Mouse (Mus musculus): ENCODE results near the gene Hoxa13. TPM values are rescaled to one million over a fixed set of nuclear protein-coding genes. Genes with fewer than 3 reads are reported as not detected.

Hoxa13 gene
- polyA plus RNA-seq, 1 experiment from 2014 or later, result 0.26 TPM

DNA sequence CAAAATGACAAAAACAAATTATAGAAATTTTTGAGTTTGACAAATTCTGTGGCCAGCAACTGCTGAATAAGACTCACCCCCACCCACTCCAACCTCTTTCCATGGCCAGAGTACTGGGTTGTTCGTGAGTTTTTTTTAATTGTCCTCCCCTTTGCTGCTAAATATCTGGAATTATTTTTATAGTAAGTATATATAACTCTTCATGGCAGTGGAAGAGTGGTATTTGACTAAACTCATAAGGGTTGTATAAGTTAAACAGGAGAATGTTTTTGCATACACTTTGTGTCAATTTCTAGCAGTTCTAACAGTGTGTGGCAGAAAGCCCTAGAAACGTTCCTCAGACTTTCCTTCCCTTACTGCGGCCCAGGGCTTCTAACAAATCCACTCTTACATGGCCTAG is 7.0 kb upstream of the Hoxa13 start:
- Histone ChIP-seq H3K9me3 (replicated peaks) (no peaks in the 10 kb centered on the region), H3K27ac (replicated peaks) (no peak overlapping the region), H3K9ac (replicated peaks) (no peak overlapping the region), H3K36me3 (no peaks in the 10 kb centered on the region), H3K4me2 (no peak overlapping the region), H3K4me3 (replicated peaks) (no peak overlapping the region), H3K4me1 (0 out of 2 replicates have a peak, but pooled peaks cover 3% of the 10 kb centered on the region), H3K27me3 (replicated peaks) (peaks cover 93% of the 10 kb centered on the region)
- ATAC-seq (ENCODE audit: low FRiP score), result no peak
- 4% methylated on average over 3 of the region's 3 CpGs for WGBS

- H3K9me3 ChIP-seq (replicated peaks), result no peaks in the 10 kb centered on the region
- no peak overlapping the region for H3K4me2 ChIP-seq
- ATAC-seq (ENCODE audit: low FRiP score), result no peak
- 0 out of 2 replicates have a peak, but pooled peaks cover 3% of the 10 kb centered on the region for H3K4me1 ChIP-seq
- H3K9ac ChIP-seq (replicated peaks), result no peak overlapping the region
- H3K36me3 ChIP-seq, result no peaks in the 10 kb centered on the region
- H3K27ac ChIP-seq (replicated peaks), result no peak overlapping the region
- H3K4me3 ChIP-seq (replicated peaks), result no peak overlapping the region
- WGBS, result 18% methylated on average over 5 of the region's 5 CpGs
- H3K27me3 ChIP-seq (replicated peaks), result peaks cover 93% of the 10 kb centered on the region
Observed at GRCm38 (mm10) chr6:52267221-52267620, 6.5 kb upstream of the Hoxa13 start.

GRCm38 (mm10) chr6:52266666-52266985 is 5.9 kb upstream of the Hoxa13 start:
- Histone ChIP-seq H3K4me3 (replicated peaks) (no peak overlapping the region), H3K4me2 (no peak overlapping the region), H3K36me3 (no peaks in the 10 kb centered on the region), H3K27ac (replicated peaks) (no peak overlapping the region), H3K27me3 (replicated peaks) (peaks cover 95% of the 10 kb centered on the region), H3K9ac (replicated peaks) (no peak overlapping the region), H3K9me3 (replicated peaks) (no peaks in the 10 kb centered on the region), H3K4me1 (0 out of 2 replicates have a peak, but pooled peaks cover 3% of the 10 kb centered on the region)
- 3% methylated on average over 9 of the region's 9 CpGs for WGBS
- ATAC-seq (ENCODE audit: low FRiP score), result no peak

DNA sequence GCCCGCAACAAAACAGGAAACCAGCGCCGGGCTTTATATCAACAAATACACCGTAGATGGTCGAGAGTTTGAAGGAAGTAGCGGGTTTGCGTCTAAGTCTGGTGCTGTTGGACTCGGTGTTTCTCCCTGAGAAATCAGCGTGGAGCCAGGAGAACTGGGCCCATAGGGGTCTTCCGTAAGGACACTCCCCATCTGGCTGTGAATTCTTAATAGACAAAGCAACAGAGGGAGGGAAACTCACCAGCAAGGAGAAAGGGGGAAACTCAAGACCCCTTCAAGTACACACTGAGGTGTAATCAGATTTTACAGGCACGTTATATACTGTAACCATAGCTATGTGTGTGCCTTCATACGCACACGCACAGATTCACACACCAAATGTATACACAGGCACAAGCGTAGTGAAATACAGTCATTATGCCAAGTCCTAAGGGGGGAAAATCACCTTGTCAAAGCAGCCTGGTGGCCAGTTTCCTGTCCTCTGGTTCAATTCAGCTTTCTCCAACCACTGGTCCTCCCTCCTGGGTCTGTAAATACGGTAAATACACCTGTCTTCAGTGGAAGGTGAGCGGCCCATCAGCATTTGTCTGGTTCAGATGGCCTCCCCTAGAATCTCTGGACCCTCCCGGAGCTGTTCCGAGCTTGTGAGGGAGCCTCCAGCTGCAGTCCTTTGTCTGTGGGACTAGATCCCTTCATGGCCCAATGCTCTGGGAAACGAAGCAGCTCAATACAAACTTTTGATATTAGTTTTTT is 5.4 kb upstream of the Hoxa13 start:
- no peak for ATAC-seq (ENCODE audit: low FRiP score)
- peaks cover 94% of the 10 kb centered on the region for H3K27me3 ChIP-seq (replicated peaks)
- H3K9me3 ChIP-seq (replicated peaks), result no peaks in the 10 kb centered on the region
- no peak overlapping the region for H3K9ac ChIP-seq (replicated peaks)
- no peak overlapping the region for H3K4me2 ChIP-seq
- no peak overlapping the region for H3K4me3 ChIP-seq (replicated peaks)
- no peaks in the 10 kb centered on the region for H3K36me3 ChIP-seq
- 0 out of 2 replicates have a peak, but pooled peaks cover 3% of the 10 kb centered on the region for H3K4me1 ChIP-seq
- H3K27ac ChIP-seq (replicated peaks), result no peak overlapping the region
- 2% methylated on average over 19 of the region's 19 CpGs for WGBS

GRCm38 (mm10) chr6:52265306-52265912 is 4.7 kb upstream of the Hoxa13 start:
- H3K4me3 ChIP-seq (replicated peaks), result no peak overlapping the region
- H3K36me3 ChIP-seq, result no peaks in the 10 kb centered on the region
- H3K9me3 ChIP-seq (replicated peaks), result no peaks in the 10 kb centered on the region
- H3K27ac ChIP-seq (replicated peaks), result no peak overlapping the region
- H3K9ac ChIP-seq (replicated peaks), result no peak overlapping the region
- ATAC-seq (ENCODE audit: low FRiP score), result no peak
- H3K4me1 ChIP-seq, result peaks cover 5% of the 10 kb centered on the region; the same call in 1 of the 2 replicates
- H3K4me2 ChIP-seq, result no peak overlapping the region
- peaks cover 89% of the 10 kb centered on the region for H3K27me3 ChIP-seq (replicated peaks)
- WGBS, result 1% methylated on average over 18 of the region's 18 CpGs

DNA sequence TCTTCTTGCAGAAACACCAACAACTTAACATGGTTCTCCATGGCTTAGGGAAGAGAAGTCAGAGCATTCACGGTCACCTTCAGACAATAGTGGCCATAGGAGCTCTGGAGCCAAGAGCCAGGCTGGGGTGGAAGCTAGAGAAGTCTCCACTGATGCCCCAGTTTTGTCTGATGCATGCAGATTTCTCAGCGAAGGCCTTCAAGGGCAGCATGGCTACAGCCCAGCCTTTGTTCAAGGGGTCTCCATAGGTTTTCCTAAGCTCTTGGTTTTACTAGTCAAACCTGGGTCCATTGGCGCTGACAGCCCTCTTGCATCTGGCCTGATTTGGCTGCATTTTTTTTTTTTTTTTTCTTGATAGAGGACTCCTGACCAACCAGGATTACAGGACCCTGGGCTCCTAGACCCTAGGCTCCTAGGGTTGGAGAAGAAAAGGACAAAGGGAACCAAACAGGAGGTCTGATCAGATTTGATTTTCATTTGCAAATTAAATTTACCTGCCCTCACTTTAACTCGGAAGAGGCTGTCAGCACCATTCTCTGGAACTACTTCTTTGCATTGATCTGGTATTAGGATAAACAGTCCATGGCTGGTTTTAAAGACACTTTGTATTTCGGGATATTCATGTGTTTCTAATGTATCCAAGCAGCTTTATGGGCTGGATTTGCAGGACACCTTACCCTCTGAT is 3.6 kb upstream of the Hoxa13 start:
- no peak overlapping the region for H3K9ac ChIP-seq (replicated peaks)
- 2% methylated on average over 5 of the region's 5 CpGs for WGBS
- no peak for ATAC-seq (ENCODE audit: low FRiP score)
- peaks cover 11% of the 10 kb centered on the region for H3K4me1 ChIP-seq
- H3K27ac ChIP-seq (replicated peaks), result no peak overlapping the region
- H3K27me3 ChIP-seq (replicated peaks), result peaks cover 81% of the 10 kb centered on the region
- H3K36me3 ChIP-seq, result no peaks in the 10 kb centered on the region
- H3K9me3 ChIP-seq (replicated peaks), result no peaks in the 10 kb centered on the region
- H3K4me2 ChIP-seq, result no peak overlapping the region
- H3K4me3 ChIP-seq (replicated peaks), result no peak overlapping the region

DNA sequence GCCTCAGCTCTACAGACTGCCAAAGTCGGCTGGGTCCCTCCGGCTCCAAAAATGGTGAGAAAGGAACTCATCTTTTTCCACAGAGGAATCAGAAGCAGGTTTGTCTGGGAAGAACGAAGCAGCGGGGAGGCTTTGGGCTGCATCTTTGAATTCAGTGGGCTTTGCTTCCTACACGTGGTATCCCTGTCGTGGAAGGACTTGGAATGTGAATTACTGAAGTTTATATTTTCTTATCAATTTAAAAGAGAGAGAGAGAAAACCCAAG is 2.6 kb upstream of the Hoxa13 start:
- Histone ChIP-seq H3K4me3 (replicated peaks) (no peak overlapping the region), H3K27me3 (replicated peaks) (peaks cover 81% of the 10 kb centered on the region)
- WGBS, result 5% methylated on average over 6 of the region's 6 CpGs

GRCm38 (mm10) chr6:52262463-52263320 is 2.0 kb upstream of the Hoxa13 start:
- Histone ChIP-seq H3K27me3 (replicated peaks) (peaks cover 79% of the 10 kb centered on the region), H3K9me3 (replicated peaks) (no peaks in the 10 kb centered on the region), H3K9ac (replicated peaks) (no peak overlapping the region), H3K4me3 (replicated peaks) (no peak overlapping the region), H3K36me3 (no peaks in the 10 kb centered on the region), H3K4me1 (peaks cover 11% of the 10 kb centered on the region), H3K27ac (replicated peaks) (no peak overlapping the region), H3K4me2 (no peak overlapping the region)
- WGBS, result 1% methylated on average over 24 of the region's 24 CpGs
- no peak for ATAC-seq (ENCODE audit: low FRiP score)

More for the DNA sequence above, 2.6 kb upstream of the Hoxa13 start:
- Histone ChIP-seq H3K9ac (replicated peaks) (no peak overlapping the region), H3K27ac (replicated peaks) (no peak overlapping the region), H3K4me1 (peaks cover 11% of the 10 kb centered on the region), H3K4me2 (no peak overlapping the region), H3K36me3 (no peaks in the 10 kb centered on the region), H3K9me3 (replicated peaks) (no peaks in the 10 kb centered on the region)
- no peak for ATAC-seq (ENCODE audit: low FRiP score)

DNA sequence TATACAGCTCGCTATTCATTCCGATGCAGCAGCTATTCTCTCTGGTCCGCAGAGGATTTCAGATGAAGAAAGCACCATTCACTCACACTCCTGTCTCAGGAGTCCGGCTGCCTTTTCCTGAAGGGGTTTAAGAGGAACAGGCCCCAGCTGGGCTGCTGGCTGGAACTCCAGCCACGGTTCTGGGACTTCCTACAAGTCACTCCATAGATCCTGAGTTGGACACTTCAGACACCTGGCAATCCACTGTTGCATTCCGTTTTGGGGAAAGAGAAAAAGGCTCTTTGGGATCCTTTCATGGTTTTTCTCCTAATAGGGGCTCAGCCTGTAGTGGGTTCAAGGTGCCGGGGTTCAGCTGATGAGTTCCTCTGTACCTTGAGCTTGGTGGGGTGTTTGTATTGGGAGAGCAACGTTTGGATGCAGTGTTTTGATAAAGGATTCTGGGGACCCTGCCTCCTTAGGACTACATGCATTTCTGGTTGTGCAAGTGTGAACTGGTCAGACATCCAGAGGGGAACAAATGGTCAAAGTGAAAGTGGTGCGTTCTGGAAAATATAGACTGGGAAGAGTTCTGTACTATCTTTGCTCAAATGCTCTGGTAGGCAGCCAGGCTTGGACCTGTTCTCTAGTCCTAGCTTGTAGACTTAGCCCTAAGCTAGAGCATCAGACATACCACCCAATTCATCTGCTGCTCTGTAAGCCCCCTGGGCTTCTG is 1.2 kb upstream of the Hoxa13 start:
- no peaks in the 10 kb centered on the region for H3K9me3 ChIP-seq (replicated peaks)
- peaks cover 11% of the 10 kb centered on the region for H3K4me1 ChIP-seq
- H3K36me3 ChIP-seq, result no peaks in the 10 kb centered on the region
- H3K9ac ChIP-seq (replicated peaks), result no peak overlapping the region
- no peak overlapping the region for H3K27ac ChIP-seq (replicated peaks)
- no peak overlapping the region for H3K4me2 ChIP-seq
- ATAC-seq (ENCODE audit: low FRiP score), result no peak
- peaks cover 82% of the 10 kb centered on the region for H3K27me3 ChIP-seq (replicated peaks)
- WGBS, result 3% methylated on average over 9 of the region's 9 CpGs
- no peak overlapping the region for H3K4me3 ChIP-seq (replicated peaks)

GRCm38 (mm10) chr6:52259811-52260261 is 844 bp downstream of the Hoxa13 start:
- Histone ChIP-seq H3K27ac (replicated peaks) (no peak overlapping the region), H3K36me3 (no peaks in the 10 kb centered on the region), H3K4me2 (peak overlapping the region; percentile 48), H3K4me1 (peaks cover 11% of the 10 kb centered on the region), H3K9me3 (replicated peaks) (no peaks in the 10 kb centered on the region), H3K27me3 (replicated peaks) (peaks cover 78% of the 10 kb centered on the region), H3K4me3 (replicated peaks) (peak overlapping the region; percentile 15), H3K9ac (replicated peaks) (no peak overlapping the region)
- WGBS, result under 1% methylated on average over 39 of the region's 39 CpGs
- no peak for ATAC-seq (ENCODE audit: low FRiP score)

Measured in neural tube, embryonic 15.5 days (tissue).